Mouse (Mus musculus): ENCODE data around the gene Med12.

DNA sequence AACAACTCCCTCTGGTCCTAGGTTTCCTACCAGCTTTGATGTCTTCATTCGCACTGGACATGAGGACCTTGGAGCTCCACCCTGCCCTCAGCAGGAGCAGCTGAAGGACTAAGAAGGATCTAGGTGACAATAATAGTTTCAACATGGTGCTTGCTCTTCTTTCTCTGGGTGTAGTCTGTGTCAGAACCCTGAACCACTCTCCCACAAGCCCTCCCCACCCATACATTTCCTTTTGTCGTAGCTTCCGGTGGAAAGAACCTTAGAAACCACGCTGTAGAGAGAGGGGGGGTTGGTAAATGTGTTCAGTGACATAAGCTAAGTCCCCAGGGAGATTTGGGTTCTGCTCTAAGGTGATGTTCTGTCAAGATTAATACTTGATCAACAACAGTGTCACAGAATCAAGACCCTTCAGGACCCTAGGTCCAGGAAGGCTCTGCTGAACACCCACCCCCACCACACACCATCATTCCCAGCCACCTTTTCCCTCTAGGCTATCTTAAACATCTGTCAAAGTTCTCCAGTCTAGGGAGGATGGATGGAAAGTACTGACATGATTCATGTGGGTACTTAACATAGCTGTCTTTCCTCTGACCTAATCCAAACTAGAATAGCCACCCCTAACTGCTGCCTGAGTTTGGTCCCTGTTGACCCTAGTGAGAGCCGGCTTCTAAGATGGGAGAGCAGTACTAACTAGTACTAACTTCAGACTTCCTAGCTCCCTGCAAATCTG lies 5.6 kb upstream of the Med12 start, which contains the start of gene Il2rg:
- TF ChIP-seq CTCF (conservative IDR thresholded peaks at IDR 0.05; ENCODE audit: low read length) (no peak), POU5F1 (IDR thresholded peaks at IDR 0.05; ENCODE audit: borderline replicate concordance, low read length) (no peak), NANOG (IDR thresholded peaks at IDR 0.05; ENCODE audit: borderline replicate concordance, low read length) (no peak)

Measured in E14TG2a.4 (cell line).